Mouse (Mus musculus): ENCODE data around the gene Degs2.

Degs2 gene

DNA sequence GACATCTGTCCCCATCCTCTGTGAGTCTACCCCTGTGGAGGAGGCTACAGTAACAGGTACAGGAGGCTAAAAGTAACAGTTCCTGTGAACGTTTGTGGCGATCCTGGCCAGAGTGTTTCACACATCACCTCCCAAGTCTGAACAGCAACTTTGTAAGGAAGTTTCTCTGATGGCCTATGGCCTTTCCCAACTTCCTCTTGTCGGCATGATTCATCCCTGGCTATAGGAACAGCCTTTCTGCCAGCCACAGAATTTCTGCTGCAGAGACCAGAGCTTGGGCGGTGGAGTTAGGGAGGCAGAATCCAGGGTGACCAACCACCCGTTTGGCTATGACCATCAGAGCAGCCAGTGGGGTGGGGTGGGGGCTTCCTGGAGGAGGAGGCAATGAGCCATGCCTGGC, 2.1 kb downstream of the Degs2 start:
- no peak for DNase-seq (ENCODE audit: low spot score in 2 of 2)

- no peak for DNase-seq (ENCODE audit: low spot score in 2 of 2)
Observed at GRCm38 (mm10) chr12:108699576-108699975, 2.5 kb downstream of the Degs2 start.

- DNase-seq (ENCODE audit: low spot score in 2 of 2) = no peak
Observed at GRCm38 (mm10) chr12:108698697-108699471, 3.2 kb downstream of the Degs2 start.

DNA sequence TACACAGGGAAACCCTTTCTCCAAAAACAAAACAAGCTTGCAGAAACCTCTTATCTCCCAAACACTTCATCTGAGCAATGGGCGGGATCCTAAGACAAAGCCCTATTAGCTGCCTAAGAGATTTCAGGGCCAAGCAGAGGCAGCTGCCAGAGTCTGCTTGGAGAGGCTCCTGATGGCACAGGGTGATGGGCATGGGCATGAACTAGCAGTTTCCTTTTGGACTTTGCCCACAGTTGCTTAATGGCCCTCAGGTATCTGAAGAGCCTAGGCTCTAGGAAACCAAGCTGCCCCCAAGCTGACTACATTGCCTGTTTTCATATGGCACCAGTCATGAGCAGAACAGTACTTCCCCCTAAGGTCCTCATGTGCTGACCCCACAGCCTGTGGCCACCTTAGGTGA, 7.9 kb downstream of the Degs2 start:
- no peak for DNase-seq (ENCODE audit: low spot score in 2 of 2)

GRCm38 (mm10) chr12:108693592-108693991, 8.5 kb downstream of the Degs2 start:
- no peak for DNase-seq (ENCODE audit: low spot score in 2 of 2)

DNA sequence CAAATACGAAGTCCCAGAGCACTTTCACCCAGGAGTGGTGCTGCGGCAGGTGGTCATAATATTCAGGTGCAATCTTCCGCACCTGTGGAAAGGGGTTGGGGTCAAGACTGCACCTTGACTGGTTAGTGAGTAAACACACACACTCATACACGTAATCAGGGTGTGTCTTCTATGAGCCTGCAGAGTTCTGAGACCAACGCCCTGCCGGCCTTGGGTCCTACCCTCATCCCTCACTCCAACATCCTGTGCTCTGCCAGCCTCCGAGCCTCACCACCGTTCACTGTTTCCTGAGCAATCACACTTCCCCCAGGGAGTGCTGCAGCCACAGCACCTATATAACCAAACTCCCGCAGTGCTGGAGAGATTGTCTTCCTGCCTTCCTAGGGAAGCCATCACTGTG, 11.6 kb downstream of the Degs2 start:
- no peak for DNase-seq (ENCODE audit: low spot score in 2 of 2)

- DNase-seq (ENCODE audit: low spot score in 2 of 2) = no peak
Observed at GRCm38 (mm10) chr12:108689167-108689566, 12.9 kb downstream of the Degs2 start.

- no peak for DNase-seq (ENCODE audit: low spot score in 2 of 2)
Observed at GRCm38 (mm10) chr12:108686926-108687325, 15.2 kb downstream of the Degs2 start.

- DNase-seq (ENCODE audit: low spot score in 2 of 2) = no peak
Observed at GRCm38 (mm10) chr12:108686463-108686862, 15.7 kb downstream of the Degs2 start.

DNA sequence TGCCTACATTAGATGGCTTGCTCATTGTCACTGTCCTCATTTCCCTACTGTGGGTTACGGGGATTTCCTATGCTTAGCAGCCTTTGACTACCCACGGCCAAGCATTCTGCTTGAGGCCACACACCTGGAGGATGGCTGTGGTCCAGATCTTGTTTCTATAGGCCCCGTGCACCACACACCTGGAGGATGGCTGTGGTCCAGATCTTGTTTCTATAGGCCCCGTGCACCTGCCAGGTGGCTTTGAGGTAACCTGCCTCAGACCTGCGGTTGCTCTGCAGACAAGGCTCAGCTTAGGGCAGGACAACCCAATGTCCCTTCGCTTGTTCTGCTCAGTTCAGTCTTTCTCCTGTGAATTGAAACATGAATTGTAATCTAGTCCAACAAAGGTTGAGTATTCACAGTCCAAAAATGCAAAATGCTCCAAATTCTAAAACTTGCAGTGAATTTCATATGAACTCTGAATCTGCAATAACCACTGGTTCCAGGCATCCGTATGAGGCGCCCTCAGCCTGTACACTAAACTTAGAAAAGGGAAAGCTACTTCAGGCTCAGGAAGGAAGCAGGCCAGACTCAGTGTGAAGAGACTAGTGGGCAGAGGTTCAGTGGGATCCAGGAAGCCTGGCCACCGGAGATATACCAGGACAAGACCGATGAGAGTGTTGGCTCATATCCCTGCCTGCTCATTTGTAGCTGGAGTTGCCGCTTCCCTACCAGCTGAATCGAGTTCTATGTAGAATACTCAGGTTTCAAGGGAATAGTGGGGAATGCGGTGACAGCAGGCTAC, 19.7 kb downstream of the Degs2 start:
- no peak for DNase-seq (ENCODE audit: low spot score in 2 of 2)

DNA sequence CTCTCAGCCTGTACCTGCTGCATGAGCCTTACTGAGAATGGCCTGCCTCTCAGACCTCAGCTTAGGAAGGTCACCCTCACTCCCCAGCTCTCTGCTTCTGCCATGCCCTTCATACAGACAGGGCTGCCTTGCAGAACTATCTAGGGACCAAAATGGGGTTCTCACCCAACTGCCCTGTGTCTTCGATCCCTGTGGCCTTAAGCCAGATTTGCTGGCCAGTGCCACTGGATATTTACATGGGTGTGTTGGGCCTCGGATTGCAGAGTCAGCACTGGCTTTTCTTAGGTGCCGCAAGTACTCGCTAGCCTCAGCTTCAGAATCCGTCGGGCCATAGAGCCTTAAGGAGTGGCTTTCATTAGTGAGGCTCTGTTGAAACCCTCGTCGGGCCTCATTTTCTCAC, 21.3 kb downstream of the Degs2 start:
- DNase-seq (ENCODE audit: low spot score in 2 of 2) = no peak

DNA sequence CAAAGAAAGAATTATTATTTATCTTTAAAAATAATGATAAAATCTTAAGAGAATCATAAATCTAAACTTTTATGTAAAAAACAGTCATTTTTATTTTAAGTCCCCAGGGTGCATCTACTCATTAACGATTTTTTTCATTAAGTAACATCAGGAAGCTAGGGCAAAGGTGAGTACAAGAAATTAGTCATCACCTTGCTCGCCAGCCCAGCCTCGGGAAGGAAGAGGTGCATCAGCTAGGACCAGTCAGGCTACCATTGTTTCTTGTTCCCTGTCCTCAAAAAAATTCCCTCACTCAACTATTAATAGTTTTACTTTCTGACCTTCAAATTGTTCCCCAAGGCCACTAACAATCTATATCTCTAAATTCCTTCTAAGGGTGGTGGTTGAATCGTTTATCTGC, 23.7 kb downstream of the Degs2 start:
- no peak for DNase-seq (ENCODE audit: low spot score in 2 of 2)

- no peak for DNase-seq (ENCODE audit: low spot score in 2 of 2)
Observed at GRCm38 (mm10) chr12:108677116-108677515, 25.0 kb downstream of the Degs2 start.

- DNase-seq (ENCODE audit: low spot score in 2 of 2) = no peak
Observed at GRCm38 (mm10) chr12:108675614-108676401, 26.3 kb downstream of the Degs2 start.

DNA sequence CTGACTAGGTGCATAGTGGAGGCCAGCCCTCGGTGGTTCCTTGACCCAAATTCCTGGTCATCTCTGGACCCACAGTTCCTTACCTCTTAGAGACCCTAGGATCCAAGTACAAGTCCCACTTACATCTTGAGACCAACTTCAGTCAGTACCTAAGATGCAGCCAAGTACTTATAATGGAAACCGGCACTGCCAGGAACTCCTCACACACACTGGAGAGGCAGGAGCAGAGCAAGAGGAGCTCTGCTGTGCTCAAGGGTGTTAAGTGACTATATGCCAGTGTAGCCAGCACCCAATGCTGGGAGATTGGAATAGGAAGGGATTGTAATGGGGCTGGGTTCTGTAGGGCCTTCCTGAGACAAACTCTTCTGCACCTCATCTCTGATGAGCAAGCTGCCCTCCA, 27.2 kb downstream of the Degs2 start:
- no peak for DNase-seq (ENCODE audit: low spot score in 2 of 2)

GRCm38 (mm10) chr12:108674502-108674901, 27.6 kb downstream of the Degs2 start:
- DNase-seq (ENCODE audit: low spot score in 2 of 2) = peak in 1 of 2 experiments; percentile 54

- no peak for DNase-seq (ENCODE audit: low spot score in 2 of 2)
Observed at GRCm38 (mm10) chr12:108673546-108673945, 28.6 kb downstream of the Degs2 start.

GRCm38 (mm10) chr12:108672908-108673307, 29.2 kb downstream of the Degs2 start:
- DNase-seq (ENCODE audit: low spot score in 2 of 2) = no peak

DNA sequence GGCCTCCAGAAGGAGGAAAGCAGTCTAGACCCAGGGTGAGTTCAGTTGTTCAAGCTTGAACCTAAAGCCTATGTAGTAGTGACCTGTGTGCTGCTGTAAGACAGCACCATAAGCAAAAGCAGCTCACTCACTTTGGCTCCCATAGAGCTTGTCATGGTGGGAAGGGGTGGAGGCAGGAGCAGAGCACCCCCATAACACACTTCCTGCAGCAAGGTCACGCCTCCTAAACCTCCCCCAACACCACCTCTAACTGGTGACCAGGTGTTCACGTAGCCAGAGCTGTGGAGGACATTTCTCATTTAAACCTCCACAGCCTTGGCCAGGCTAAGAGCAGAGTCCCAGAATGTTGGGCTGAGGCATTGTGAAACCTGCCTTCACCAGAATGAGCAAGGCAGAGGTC, 30.6 kb downstream of the Degs2 start:
- no peak for DNase-seq (ENCODE audit: low spot score in 2 of 2)

- no peak for DNase-seq (ENCODE audit: low spot score in 2 of 2)
Observed at GRCm38 (mm10) chr12:108668606-108669235, 33.4 kb downstream of the Degs2 start.

GRCm38 (mm10) chr12:108657350-108657749, 44.8 kb downstream of the Degs2 start:
- DNase-seq (ENCODE audit: low spot score in 2 of 2) = no peak

All from right cerebral cortex, adult 2 months (tissue).